Mouse (Mus musculus) heart, embryonic 12.5 days (tissue): Measurements from ENCODE around the gene Nptn. TPM values are rescaled to one million over a fixed set of nuclear protein-coding genes. Genes with fewer than 3 reads are reported as not detected.

Experiments
- ATAC-seq: fragments of 200-750 bp; cut with Nextera tagmentation; 2 replicates; pipeline ENCODE4 v1.8.0; 2017; ENCODE audit warnings: moderate TSS enrichment, moderate library complexity; ENCODE audit not compliant: insufficient number of reproducible peaks, low FRiP score
- H3K27ac ChIP-seq: fragments of 300-500 bp; sonication (generic); 2 replicates; pipeline ENCODE4 v1.5.1; 2016; ENCODE audit warnings: mild to moderate bottlenecking, moderate library complexity; ENCODE audit not compliant: poor library complexity, severe bottlenecking
- H3K27me3 ChIP-seq: fragments of 300-500 bp; sonication (generic); replicated peaks from 2 replicates; pipeline ENCODE4 v1.6.1; 2016; ENCODE audit warnings: mild to moderate bottlenecking, moderate library complexity
- H3K36me3 ChIP-seq: fragments of 300-500 bp; sonication (generic); 2 replicates; pipeline ENCODE4 v1.6.1; 2016; ENCODE audit warnings: mild to moderate bottlenecking, moderate library complexity
- H3K4me1 ChIP-seq: fragments of 300-500 bp; sonication (generic); replicated peaks from 2 replicates; pipeline ENCODE4 v1.6.1; 2016; ENCODE audit warnings: mild to moderate bottlenecking
- H3K4me2 ChIP-seq: fragments of 300-500 bp; sonication (generic); 2 replicates; pipeline ENCODE4 v1.6.1; 2016; ENCODE audit warnings: mild to moderate bottlenecking, moderate library complexity
- H3K4me3 ChIP-seq: fragments of 300-500 bp; sonication (generic); 2 replicates; pipeline ENCODE4 v1.5.1; 2016; ENCODE audit warnings: mild to moderate bottlenecking
- H3K9ac ChIP-seq: fragments of 300-500 bp; sonication (generic); 2 replicates; pipeline ENCODE4 v1.6.1; 2016; ENCODE audit warnings: mild to moderate bottlenecking, moderate library complexity
- H3K9me3 ChIP-seq: fragments of 300-500 bp; sonication (generic); replicated peaks from 2 replicates; pipeline ENCODE4 v1.6.1; 2016; ENCODE audit warnings: mild to moderate bottlenecking, moderate library complexity
- WGBS: fragments of 180-500 bp; shearing (Covaris S2); methylation state at CpG from one replicate; pipeline ENCODE4 v1.1.7; 2016; 5-methylcytosine and 5-hydroxymethylcytosine counted together
- polyA plus RNA-seq: library from polyadenylated mRNA; unstranded; fragments of >200 nt; fragmentation: Nextera tagmentation; extraction: Ambion mirVana; gene quantifications from 2 replicates; pipeline ENCODE4 v1.2.1, GENCODE M21; 2016

Gene Nptn
- polyA plus RNA-seq, 1 experiment from 2014 or later = 122 TPM

DNA sequence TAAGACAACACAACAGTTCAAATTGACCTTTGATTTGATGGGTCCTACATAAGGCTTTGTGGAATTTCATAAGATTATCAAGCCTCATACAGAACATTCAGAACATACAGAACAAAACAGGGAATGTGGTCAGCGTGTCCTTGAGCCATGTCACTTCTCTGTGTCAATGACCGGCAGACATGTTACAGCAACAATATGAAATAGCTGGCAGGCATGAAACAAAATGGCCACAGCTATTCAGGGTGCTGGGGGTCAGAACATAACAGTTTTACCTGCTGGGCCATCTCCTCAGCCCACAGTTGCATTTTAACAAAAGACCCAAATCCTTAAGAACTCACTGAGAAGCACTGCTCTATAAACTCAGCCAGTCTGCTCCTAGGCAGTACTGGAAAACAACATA lies 116.4 kb downstream of the Nptn start:
- H3K4me3 ChIP-seq = no peak overlapping the region
- peaks cover 7% of the 10 kb centered on the region for H3K9me3 ChIP-seq
- no peaks in the 10 kb centered on the region for H3K36me3 ChIP-seq
- no peak overlapping the region for H3K4me2 ChIP-seq
- H3K27me3 ChIP-seq = no peaks in the 10 kb centered on the region
- no peak overlapping the region for H3K9ac ChIP-seq
- 89% methylated on average over 2 of the region's 2 CpGs for WGBS
- H3K4me1 ChIP-seq = 0 out of 2 replicates have a peak, but pooled peaks cover 3% of the 10 kb centered on the region
- no peak overlapping the region for H3K27ac ChIP-seq
- no peak for ATAC-seq

GRCm38 (mm10) chr9:58701751-58702150 lies 119.7 kb downstream of the Nptn start:
- H3K9me3 ChIP-seq = no peaks in the 10 kb centered on the region
- H3K27me3 ChIP-seq = no peaks in the 10 kb centered on the region
- H3K9ac ChIP-seq = no peak overlapping the region
- ATAC-seq = no peak
- H3K4me2 ChIP-seq = no peak overlapping the region
- no peak overlapping the region for H3K4me3 ChIP-seq
- no peaks in the 10 kb centered on the region for H3K36me3 ChIP-seq
- no peak overlapping the region for H3K27ac ChIP-seq
- 0 out of 2 replicates have a peak, but pooled peaks cover 3% of the 10 kb centered on the region for H3K4me1 ChIP-seq
- WGBS = 90% methylated on average over 2 of the region's 2 CpGs

DNA sequence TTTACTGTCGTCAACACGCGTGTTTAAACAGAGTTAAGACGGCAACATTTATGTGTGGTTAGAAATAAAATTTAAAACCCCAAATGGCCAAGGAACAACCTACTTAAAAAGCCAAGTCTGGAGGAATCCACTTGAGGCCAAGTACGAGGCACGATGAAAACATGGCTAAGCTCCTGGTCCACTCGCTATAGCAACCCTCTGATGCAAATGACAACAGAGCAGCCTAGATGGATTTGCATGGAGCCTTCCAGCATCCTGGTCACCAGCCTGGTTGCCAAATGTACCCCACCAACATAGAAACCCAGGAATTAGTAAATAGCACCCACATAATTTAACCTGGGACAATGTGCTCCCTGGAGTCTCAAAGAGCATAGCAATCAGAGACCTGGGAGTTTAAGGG lies 121.7 kb downstream of the Nptn start:
- Histone ChIP-seq H3K27ac (no peak overlapping the region), H3K4me2 (no peak overlapping the region), H3K4me1 (0 out of 2 replicates have a peak, but pooled peaks cover 3% of the 10 kb centered on the region), H3K36me3 (no peaks in the 10 kb centered on the region), H3K9ac (no peak overlapping the region), H3K9me3 (no peaks in the 10 kb centered on the region), H3K27me3 (no peaks in the 10 kb centered on the region), H3K4me3 (no peak overlapping the region)
- no peak for ATAC-seq
- WGBS = 77% methylated on average over 7 of the region's 7 CpGs

DNA sequence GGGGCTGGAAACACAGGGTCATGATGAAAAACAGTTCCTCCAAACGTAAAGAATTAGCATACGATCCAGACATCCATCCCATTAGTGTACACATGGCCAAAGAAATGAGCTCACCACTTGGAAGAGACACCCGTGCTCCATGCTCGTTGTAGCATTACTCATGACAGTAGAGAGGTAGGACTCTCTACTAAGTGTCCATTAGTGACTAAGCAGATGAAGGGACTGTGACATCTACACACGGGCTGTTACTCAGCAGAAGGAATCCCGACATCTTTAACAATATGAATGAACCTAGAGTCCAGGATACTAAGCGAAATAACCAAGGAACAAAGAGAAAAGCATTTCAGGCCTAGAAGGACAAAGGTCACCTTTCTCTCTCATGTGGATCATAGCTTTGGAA lies 124.0 kb downstream of the Nptn start:
- WGBS = 79% methylated on average over 7 of the region's 7 CpGs
- Histone ChIP-seq H3K9me3 (no peaks in the 10 kb centered on the region), H3K27ac (no peak overlapping the region), H3K4me2 (no peak overlapping the region), H3K4me1 (0 out of 2 replicates have a peak, but pooled peaks cover 3% of the 10 kb centered on the region), H3K9ac (no peak overlapping the region), H3K36me3 (no peaks in the 10 kb centered on the region), H3K27me3 (no peaks in the 10 kb centered on the region), H3K4me3 (no peak overlapping the region)
- no peak for ATAC-seq

Other genes with a start within 250 kb of the Nptn start
- not detected in 2 replicates for gene Tbc1d21, start 211.8 kb upstream of the Nptn start, polyA plus RNA-seq
- gene Insyn1, start 93.6 kb upstream of the Nptn start, polyA plus RNA-seq = 0.97 and 1.3 TPM in 2 replicates
- 39.2 and 42.4 TPM in 2 replicates for gene Cd276, start 26.8 kb upstream of the Nptn start, polyA plus RNA-seq
- gene Rec114, start 161.7 kb downstream of the Nptn start, polyA plus RNA-seq = 10.8 and 15.5 TPM in 2 replicates
- gene Hcn4, start 241.2 kb downstream of the Nptn start, polyA plus RNA-seq = 2.3 and 2.5 TPM in 2 replicates